Mouse (Mus musculus) intestine, embryonic 15.5 days (tissue): Measurements from ENCODE around the gene Krt42. TPM values are rescaled to one million over a fixed set of nuclear protein-coding genes. Genes with fewer than 3 reads are reported as not detected.

Experiments
- ATAC-seq: fragments of 200-750 bp; cut with Nextera tagmentation; 2 replicates; pipeline ENCODE4 v1.8.0; 2017; ENCODE audit warnings: moderate TSS enrichment, moderate library complexity
- H3K27ac ChIP-seq: fragments of 300-500 bp; sonication (generic); 2 replicates; pipeline ENCODE4 v1.5.1; 2015; ENCODE audit warnings: mild to moderate bottlenecking, inconsistent platforms
- H3K27me3 ChIP-seq: fragments of 300-500 bp; sonication (generic); replicated peaks from 2 replicates; pipeline ENCODE4 v1.6.1; 2015; ENCODE audit warnings: inconsistent platforms
- H3K36me3 ChIP-seq: fragments of 300-500 bp; sonication (generic); 2 replicates; pipeline ENCODE4 v1.6.1; 2015; ENCODE audit warnings: inconsistent platforms
- H3K4me1 ChIP-seq: fragments of 300-500 bp; sonication (generic); replicated peaks from 2 replicates; pipeline ENCODE4 v1.6.1; 2015; ENCODE audit warnings: inconsistent platforms
- H3K4me2 ChIP-seq: fragments of 300-500 bp; sonication (generic); replicated peaks from 2 replicates; pipeline ENCODE4 v1.6.1; 2015; ENCODE audit warnings: mild to moderate bottlenecking, inconsistent platforms
- H3K4me3 ChIP-seq: fragments of 300-500 bp; sonication (generic); replicated peaks from 2 replicates; pipeline ENCODE4 v1.5.1; 2015; ENCODE audit warnings: inconsistent platforms
- H3K9ac ChIP-seq: fragments of 300-500 bp; sonication (generic); 2 replicates; pipeline ENCODE4 v1.6.1; 2015; ENCODE audit warnings: inconsistent platforms
- H3K9me3 ChIP-seq: fragments of 300-500 bp; sonication (generic); 2 replicates; pipeline ENCODE4 v1.6.1; 2016; ENCODE audit warnings: inconsistent platforms
- WGBS: fragments of 180-500 bp; shearing (Covaris S2); methylation state at CpG from one replicate; pipeline ENCODE4 v1.1.7; 2015; 5-methylcytosine and 5-hydroxymethylcytosine counted together
- polyA plus RNA-seq: library from polyadenylated mRNA; unstranded; fragments of >200 nt; fragmentation: Nextera tagmentation; extraction: Ambion mirVana; gene quantifications from 2 replicates; pipeline ENCODE4 v1.2.1, GENCODE M21; 2015

Gene Krt42
- polyA plus RNA-seq, 1 experiment from 2014 or later, result not detected

GRCm38 (mm10) chr11:100298274-100299036 lies 28.8 kb upstream of the Krt42 start:
- Histone ChIP-seq H3K4me2 (peak overlapping the region; percentile 36), H3K9me3 (no peaks in the 10 kb centered on the region), H3K27ac (no peak overlapping the region), H3K27me3 (no peaks in the 10 kb centered on the region), H3K9ac (no peak overlapping the region), H3K4me1 (no peaks in the 10 kb centered on the region), H3K36me3 (no peaks in the 10 kb centered on the region), H3K4me3 (no peak overlapping the region)
- 21% methylated on average over 18 of the region's 18 CpGs for WGBS
- ATAC-seq, result peak; percentile 41; the same call in 1 of the 2 replicates

- Histone ChIP-seq H3K27ac (no peak overlapping the region), H3K4me3 (no peak overlapping the region), H3K4me2 (peak overlapping the region; percentile 36; the same call in 1 of the 2 replicates), H3K9me3 (no peaks in the 10 kb centered on the region), H3K4me1 (no peaks in the 10 kb centered on the region), H3K9ac (no peak overlapping the region), H3K27me3 (no peaks in the 10 kb centered on the region), H3K36me3 (no peaks in the 10 kb centered on the region)
- 29% methylated on average over 5 of the region's 5 CpGs for WGBS
- ATAC-seq, result no peak
Observed at GRCm38 (mm10) chr11:100297801-100298200, 28.1 kb upstream of the Krt42 start.

GRCm38 (mm10) chr11:100295308-100295707 lies 25.6 kb upstream of the Krt42 start:
- Histone ChIP-seq H3K9ac (no peak overlapping the region), H3K4me1 (peaks cover 3% of the 10 kb centered on the region; the same call in 1 of the 2 replicates), H3K36me3 (no peaks in the 10 kb centered on the region), H3K4me3 (no peak overlapping the region), H3K9me3 (no peaks in the 10 kb centered on the region), H3K27me3 (no peaks in the 10 kb centered on the region), H3K27ac (no peak overlapping the region), H3K4me2 (no peak overlapping the region)
- WGBS, result 6% methylated on average over 10 of the region's 10 CpGs
- peak; percentile 63 for ATAC-seq

GRCm38 (mm10) chr11:100292884-100293283 lies 23.2 kb upstream of the Krt42 start:
- no peak for ATAC-seq
- H3K27ac ChIP-seq, result no peak overlapping the region
- no peak overlapping the region for H3K4me2 ChIP-seq
- no peaks in the 10 kb centered on the region for H3K9me3 ChIP-seq
- H3K9ac ChIP-seq, result no peak overlapping the region
- no peaks in the 10 kb centered on the region for H3K27me3 ChIP-seq
- H3K4me1 ChIP-seq, result peaks cover 25% of the 10 kb centered on the region
- WGBS, result 74% methylated on average over 6 of the region's 6 CpGs
- no peak overlapping the region for H3K4me3 ChIP-seq
- no peaks in the 10 kb centered on the region for H3K36me3 ChIP-seq

- no peak overlapping the region for H3K9ac ChIP-seq
- no peak overlapping the region for H3K27ac ChIP-seq
Observed at GRCm38 (mm10) chr11:100290235-100290634, 20.6 kb upstream of the Krt42 start.

GRCm38 (mm10) chr11:100288942-100289341 lies 19.3 kb upstream of the Krt42 start:
- H3K4me2 ChIP-seq, result no peak overlapping the region
- peak overlapping the region; percentile 55 for H3K27ac ChIP-seq
- H3K9ac ChIP-seq, result no peak overlapping the region
- H3K27me3 ChIP-seq, result no peaks in the 10 kb centered on the region
- peak; percentile 75 for ATAC-seq
- H3K4me3 ChIP-seq, result no peak overlapping the region
- WGBS, result 48% methylated on average over 6 of the region's 6 CpGs
- H3K4me1 ChIP-seq, result peaks cover 36% of the 10 kb centered on the region
- H3K9me3 ChIP-seq, result no peaks in the 10 kb centered on the region
- H3K36me3 ChIP-seq, result no peaks in the 10 kb centered on the region

More at GRCm38 (mm10) chr11:100290235-100290634, 20.6 kb upstream of the Krt42 start:
- Histone ChIP-seq H3K27me3 (no peaks in the 10 kb centered on the region), H3K4me1 (peaks cover 36% of the 10 kb centered on the region), H3K36me3 (no peaks in the 10 kb centered on the region), H3K9me3 (no peaks in the 10 kb centered on the region), H3K4me2 (no peak overlapping the region), H3K4me3 (no peak overlapping the region)
- ATAC-seq, result no peak
- WGBS, result 45% methylated on average over 5 of the region's 5 CpGs

GRCm38 (mm10) chr11:100287024-100287423 lies 17.4 kb upstream of the Krt42 start:
- H3K9me3 ChIP-seq, result no peaks in the 10 kb centered on the region
- peaks cover 40% of the 10 kb centered on the region for H3K4me1 ChIP-seq
- H3K36me3 ChIP-seq, result no peaks in the 10 kb centered on the region
- H3K27ac ChIP-seq, result peak overlapping the region; percentile 89
- 0 out of 2 replicates have a peak overlapping the region, but pooled peaks have one; percentile 20 for H3K9ac ChIP-seq
- no peaks in the 10 kb centered on the region for H3K27me3 ChIP-seq
- H3K4me2 ChIP-seq, result no peak overlapping the region
- peak; percentile 93 for ATAC-seq
- H3K4me3 ChIP-seq, result no peak overlapping the region
- WGBS, result 34% methylated on average over 10 of the region's 10 CpGs

- H3K27ac ChIP-seq, result 0 out of 2 replicates have a peak overlapping the region, but pooled peaks have one; percentile 27
- H3K4me2 ChIP-seq, result no peak overlapping the region
- no peak overlapping the region for H3K4me3 ChIP-seq
- no peaks in the 10 kb centered on the region for H3K9me3 ChIP-seq
- no peaks in the 10 kb centered on the region for H3K27me3 ChIP-seq
- peaks cover 34% of the 10 kb centered on the region for H3K4me1 ChIP-seq
- 0 out of 2 replicates have a peak, but pooled peaks have one; percentile 15 for ATAC-seq
- 61% methylated on average over 4 of the region's 4 CpGs for WGBS
- H3K9ac ChIP-seq, result no peak overlapping the region
- H3K36me3 ChIP-seq, result no peaks in the 10 kb centered on the region
Observed at GRCm38 (mm10) chr11:100284988-100285387, 15.3 kb upstream of the Krt42 start.

- no peak overlapping the region for H3K27ac ChIP-seq
- WGBS, result 25% methylated on average over 10 of the region's 10 CpGs
- no peak overlapping the region for H3K4me3 ChIP-seq
- no peak for ATAC-seq
- H3K27me3 ChIP-seq, result no peaks in the 10 kb centered on the region
- no peak overlapping the region for H3K9ac ChIP-seq
- H3K4me2 ChIP-seq, result no peak overlapping the region
- no peaks in the 10 kb centered on the region for H3K36me3 ChIP-seq
- H3K9me3 ChIP-seq, result no peaks in the 10 kb centered on the region
- peaks cover 15% of the 10 kb centered on the region for H3K4me1 ChIP-seq
Observed at GRCm38 (mm10) chr11:100282549-100282948, 12.9 kb upstream of the Krt42 start.

- H3K4me3 ChIP-seq, result no peak overlapping the region
- H3K4me1 ChIP-seq, result peaks cover 9% of the 10 kb centered on the region; the same call in 1 of the 2 replicates
- H3K36me3 ChIP-seq, result no peaks in the 10 kb centered on the region
- no peak overlapping the region for H3K9ac ChIP-seq
- H3K27me3 ChIP-seq, result no peaks in the 10 kb centered on the region
- ATAC-seq, result peak; percentile 28; the same call in 1 of the 2 replicates
- H3K27ac ChIP-seq, result no peak overlapping the region
- 21% methylated on average over 11 of the region's 11 CpGs for WGBS
- no peaks in the 10 kb centered on the region for H3K9me3 ChIP-seq
- H3K4me2 ChIP-seq, result no peak overlapping the region
Observed at GRCm38 (mm10) chr11:100281596-100282544, 12.2 kb upstream of the Krt42 start.

- H3K9ac ChIP-seq, result no peak overlapping the region
- H3K9me3 ChIP-seq, result no peaks in the 10 kb centered on the region
- H3K27ac ChIP-seq, result no peak overlapping the region
- 0 out of 2 replicates have a peak, but pooled peaks cover 4% of the 10 kb centered on the region for H3K4me1 ChIP-seq
- no peaks in the 10 kb centered on the region for H3K36me3 ChIP-seq
- no peak overlapping the region for H3K4me2 ChIP-seq
- WGBS, result 47% methylated on average over 5 of the region's 5 CpGs
- no peak for ATAC-seq
- no peak overlapping the region for H3K4me3 ChIP-seq
- H3K27me3 ChIP-seq, result no peaks in the 10 kb centered on the region
Observed at GRCm38 (mm10) chr11:100278759-100279158, 9.1 kb upstream of the Krt42 start.
